Mouse (Mus musculus): ENCODE measurements at regions not wholly inside any gene's neighbourhood (a gene's known extent, or its start where the extent isn't known, plus 50 kb on each side); places are given as distances from the start of the nearest gene placed in this dataset.

GRCm38 (mm10) chr4:47622851-47623743 lies 148.6 kb downstream of the Sec61b start:
- no peak for DNase-seq (ENCODE audit: low read depth, low spot score)

- DNase-seq (ENCODE audit: low read depth, low spot score) = no peak
These were observed 155.5 kb downstream of the Sec61b start for GRCm38 (mm10) chr4:47630006-47630405.

GRCm38 (mm10) chr4:47630427-47630826 lies 156.0 kb downstream of the Sec61b start:
- DNase-seq (ENCODE audit: low read depth, low spot score) = no peak

GRCm38 (mm10) chr4:47638876-47639494 lies 164.5 kb downstream of the Sec61b start:
- no peak for DNase-seq (ENCODE audit: low read depth, low spot score)

GRCm38 (mm10) chr4:47645093-47645492 lies 170.6 kb downstream of the Sec61b start:
- DNase-seq (ENCODE audit: low read depth, low spot score) = no peak

- DNase-seq (ENCODE audit: low read depth, low spot score) = no peak
These were observed 174.2 kb downstream of the Sec61b start for GRCm38 (mm10) chr4:47648701-47649100.

- DNase-seq (ENCODE audit: low read depth, low spot score) = no peak
These were observed 175.5 kb downstream of the Sec61b start for GRCm38 (mm10) chr4:47649951-47650350.

- DNase-seq (ENCODE audit: low read depth, low spot score) = no peak
These were observed 177.1 kb downstream of the Sec61b start for GRCm38 (mm10) chr4:47651521-47651920.

GRCm38 (mm10) chr4:47653143-47653542 lies 178.7 kb downstream of the Sec61b start:
- no peak for DNase-seq (ENCODE audit: low read depth, low spot score)

GRCm38 (mm10) chr4:47669519-47669918 lies 195.1 kb downstream of the Sec61b start:
- no peak for DNase-seq (ENCODE audit: low read depth, low spot score)

- no peak for DNase-seq (ENCODE audit: low read depth, low spot score)
These were observed 196.0 kb downstream of the Sec61b start for GRCm38 (mm10) chr4:47670476-47670875.

- DNase-seq (ENCODE audit: low read depth, low spot score) = no peak
These were observed 196.9 kb downstream of the Sec61b start for GRCm38 (mm10) chr4:47671362-47671761.

- DNase-seq (ENCODE audit: low read depth, low spot score) = no peak
These were observed 206.7 kb downstream of the Sec61b start for GRCm38 (mm10) chr4:47681141-47681540.

- DNase-seq (ENCODE audit: low read depth, low spot score) = no peak
These were observed 216.7 kb downstream of the Sec61b start for GRCm38 (mm10) chr4:47691207-47691606.

- no peak for DNase-seq (ENCODE audit: low read depth, low spot score)
These were observed 218.2 kb downstream of the Sec61b start for GRCm38 (mm10) chr4:47692654-47693053.

GRCm38 (mm10) chr4:47693221-47693620 lies 218.8 kb downstream of the Sec61b start:
- no peak for DNase-seq (ENCODE audit: low read depth, low spot score)

- no peak for DNase-seq (ENCODE audit: low read depth, low spot score)
These were observed 222.6 kb downstream of the Sec61b start for GRCm38 (mm10) chr4:47697071-47697470.

GRCm38 (mm10) chr4:47698514-47698913 lies 224.1 kb downstream of the Sec61b start:
- DNase-seq (ENCODE audit: low read depth, low spot score) = no peak

- no peak for DNase-seq (ENCODE audit: low read depth, low spot score)
These were observed 224.5 kb downstream of the Sec61b start for GRCm38 (mm10) chr4:47698926-47699325.

- DNase-seq (ENCODE audit: low read depth, low spot score) = no peak
These were observed 229.0 kb downstream of the Sec61b start for GRCm38 (mm10) chr4:47703501-47703900.

GRCm38 (mm10) chr4:47704607-47705006 lies 230.1 kb downstream of the Sec61b start:
- no peak for DNase-seq (ENCODE audit: low read depth, low spot score)

- no peak for DNase-seq (ENCODE audit: low read depth, low spot score)
These were observed 233.5 kb downstream of the Sec61b start for GRCm38 (mm10) chr4:47707966-47708365.

- DNase-seq (ENCODE audit: low read depth, low spot score) = no peak
These were observed 238.9 kb downstream of the Sec61b start for GRCm38 (mm10) chr4:47713387-47713786.

Data from brain, embryonic 18.5 days (tissue).